Mouse (Mus musculus) neural tube, embryonic 11.5 days (tissue): ENCODE results near the gene Ets1. TPM values are rescaled to one million over a fixed set of nuclear protein-coding genes. Genes with fewer than 3 reads are reported as not detected.

Experiments used
- ATAC-seq: fragments of 200-750 bp; cut with Nextera tagmentation; 2 replicates; pipeline ENCODE4 v1.8.0; 2017; ENCODE audit warnings: moderate number of reproducible peaks, mild to moderate bottlenecking, moderate TSS enrichment, moderate library complexity; ENCODE audit not compliant: insufficient read depth, low FRiP score, low TSS enrichment
- DNase-seq: peaks from one replicate; pipeline ENCODE4 v3.0.0-alpha.2; 2015; ENCODE audit warnings: low spot score
- H3K27ac ChIP-seq: fragments of 300-500 bp; sonication (generic); 2 replicates; pipeline ENCODE4 v1.5.1; 2014; ENCODE audit warnings: low read depth, mild to moderate bottlenecking, low read length
- H3K27me3 ChIP-seq: fragments of 300-500 bp; sonication (generic); 2 replicates; pipeline ENCODE4 v1.6.1; 2014; ENCODE audit warnings: mild to moderate bottlenecking, low read length, mixed read lengths; ENCODE audit not compliant: control insufficient read depth, insufficient read depth
- H3K36me3 ChIP-seq: fragments of 300-500 bp; sonication (generic); 2 replicates; pipeline ENCODE4 v1.6.1; 2014; ENCODE audit warnings: mild to moderate bottlenecking, low read length, moderate library complexity, mixed read lengths; ENCODE audit not compliant: control insufficient read depth, insufficient read depth
- H3K4me1 ChIP-seq: fragments of 300-500 bp; sonication (generic); 2 replicates; pipeline ENCODE4 v1.6.1; 2014; ENCODE audit warnings: low read length, mixed read lengths; ENCODE audit not compliant: control insufficient read depth, insufficient read depth
- H3K4me2 ChIP-seq: fragments of 300-500 bp; sonication (generic); 2 replicates; pipeline ENCODE4 v1.6.1; 2014; ENCODE audit warnings: low read depth, mild to moderate bottlenecking, moderate library complexity
- H3K4me3 ChIP-seq: fragments of 300-500 bp; sonication (generic); 2 replicates; pipeline ENCODE4 v1.5.1; 2014; ENCODE audit warnings: low read depth, low read length
- H3K9ac ChIP-seq: fragments of 300-500 bp; sonication (generic); 2 replicates; pipeline ENCODE4 v1.6.1; 2014; ENCODE audit warnings: mild to moderate bottlenecking, low read length
- H3K9me3 ChIP-seq: fragments of 300-500 bp; sonication (generic); 2 replicates; pipeline ENCODE4 v1.6.1; 2016; ENCODE audit warnings: low read length; ENCODE audit not compliant: control insufficient read depth
- WGBS: fragments of 180-500 bp; shearing (Covaris S2); extraction: QIAGEN DNeasy Blood & Tissue Kit; methylation state at CpG from one replicate; pipeline ENCODE4 v1.1.7; 2014; 5-methylcytosine and 5-hydroxymethylcytosine counted together
- polyA plus RNA-seq: library from polyadenylated mRNA; unstranded; fragments of >200 nt; fragmentation: Nextera tagmentation; extraction: Ambion mirVana; gene quantifications from 2 replicates; pipeline ENCODE4 v1.2.1, GENCODE M21; 2014

Gene Ets1
- polyA plus RNA-seq, 1 experiment from 2014 or later, result 34.4 TPM

DNA sequence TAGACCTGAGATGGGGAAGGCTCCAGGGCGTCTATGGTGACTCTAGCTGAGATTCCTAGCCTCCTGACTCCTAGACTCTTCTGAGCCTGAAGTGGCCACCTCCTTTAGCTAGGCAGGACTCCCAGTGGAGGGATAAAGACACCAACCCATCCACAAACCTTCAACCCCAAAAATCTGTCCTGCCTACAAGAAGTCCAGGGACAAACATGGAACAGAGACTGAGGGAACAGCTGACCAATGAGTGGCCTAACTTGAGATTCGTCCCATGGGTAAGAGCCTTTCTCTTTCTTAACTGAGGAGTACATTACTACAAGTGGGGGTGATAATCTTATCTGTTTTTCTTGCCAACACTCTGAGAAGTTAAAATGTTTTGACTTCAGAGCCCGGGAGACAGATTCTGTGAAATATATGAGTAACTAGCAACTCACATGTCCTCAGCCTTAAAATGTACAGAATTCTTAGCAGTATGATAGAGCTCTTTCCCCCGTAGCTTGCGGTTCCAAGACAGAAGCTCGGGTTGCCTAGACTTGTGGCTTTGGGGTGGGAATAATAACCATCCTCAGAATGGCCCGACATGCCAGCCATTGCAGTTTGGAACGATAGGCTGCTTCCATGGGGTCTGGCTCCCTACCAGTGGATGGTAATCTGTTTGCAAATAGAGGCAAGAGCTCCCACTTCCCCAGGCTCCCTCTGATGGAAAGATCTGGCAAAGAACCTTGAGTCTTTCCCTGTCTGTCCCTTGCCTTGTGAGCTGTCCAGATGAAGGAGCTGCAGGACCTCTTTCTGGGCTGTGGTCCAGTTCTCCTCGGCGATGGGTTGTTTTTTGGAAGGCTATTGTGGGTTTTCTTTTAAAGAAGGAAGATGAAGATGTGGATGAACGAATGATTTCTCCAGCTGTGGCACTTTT, 30.8 kb downstream of the Ets1 start:
- Histone ChIP-seq H3K4me2 (no peak overlapping the region), H3K9me3 (no peaks in the 10 kb centered on the region), H3K27me3 (no peaks in the 10 kb centered on the region), H3K36me3 (no peaks in the 10 kb centered on the region), H3K4me1 (peaks cover 14% of the 10 kb centered on the region), H3K9ac (no peak overlapping the region), H3K4me3 (no peak overlapping the region), H3K27ac (no peak overlapping the region)
- no peak for ATAC-seq
- 82% methylated on average over 11 of the region's 11 CpGs for WGBS
- no peak for DNase-seq

DNA sequence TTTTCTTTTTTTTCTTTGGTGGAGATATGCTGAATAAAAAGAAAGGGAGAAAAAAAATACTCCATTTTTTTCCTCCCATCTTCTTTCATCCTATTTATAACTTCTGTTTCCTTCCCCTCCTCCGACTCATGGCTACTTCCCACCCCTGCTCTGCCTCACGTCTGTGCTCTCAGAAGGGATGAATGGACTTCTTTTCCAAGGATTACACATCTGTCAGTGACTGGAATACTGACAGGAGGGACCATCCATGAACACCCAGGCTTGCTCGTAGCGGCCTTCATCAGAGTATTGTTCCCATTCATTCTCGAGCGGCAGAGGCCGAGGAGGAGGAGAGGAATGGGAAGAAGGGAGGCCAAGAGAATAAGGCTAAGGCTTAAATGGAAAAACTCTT, 31.5 kb downstream of the Ets1 start:
- no peak overlapping the region for H3K4me3 ChIP-seq
- no peak overlapping the region for H3K27ac ChIP-seq
- DNase-seq (no peak), ATAC-seq (no peak)
- H3K4me1 ChIP-seq, result peaks cover 18% of the 10 kb centered on the region
- no peaks in the 10 kb centered on the region for H3K36me3 ChIP-seq
- WGBS, result 44% methylated on average over 7 of the region's 7 CpGs
- no peaks in the 10 kb centered on the region for H3K27me3 ChIP-seq
- no peak overlapping the region for H3K4me2 ChIP-seq
- H3K9me3 ChIP-seq, result no peaks in the 10 kb centered on the region
- H3K9ac ChIP-seq, result no peak overlapping the region

DNA sequence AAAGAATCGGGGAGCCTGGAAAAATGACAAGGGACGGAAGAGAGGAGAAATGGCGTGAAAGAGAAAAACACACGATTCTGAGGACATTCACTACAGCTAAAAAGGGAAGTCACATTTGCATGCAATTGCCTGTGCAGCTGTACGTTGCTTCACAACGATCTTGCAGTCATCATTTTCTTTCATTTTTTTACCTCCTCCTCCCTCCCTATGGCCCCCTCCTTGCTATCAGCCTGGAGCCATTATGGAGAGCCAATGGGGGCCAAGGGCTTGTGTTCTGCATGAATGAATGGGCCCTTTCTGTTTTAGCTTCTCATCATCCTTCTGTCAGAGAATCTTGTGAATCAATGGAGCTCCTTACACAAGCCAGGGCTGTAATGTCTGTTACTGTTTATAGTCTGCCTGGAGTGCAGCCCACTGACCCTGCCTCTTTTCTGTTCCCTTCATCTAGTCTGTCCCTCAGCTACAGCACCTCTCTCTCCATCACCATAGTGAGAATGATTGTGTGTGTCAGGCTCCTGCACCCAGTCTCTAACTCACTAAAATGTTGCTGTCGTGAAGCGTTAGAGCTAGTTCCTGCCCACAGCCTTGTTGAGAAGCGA, 32.2 kb downstream of the Ets1 start:
- H3K4me1 ChIP-seq, result peaks cover 24% of the 10 kb centered on the region
- WGBS, result 56% methylated on average over 9 of the region's 9 CpGs
- no peak overlapping the region for H3K4me2 ChIP-seq
- no peak overlapping the region for H3K9ac ChIP-seq
- DNase-seq, result no peak
- no peak overlapping the region for H3K27ac ChIP-seq
- no peak for ATAC-seq
- H3K4me3 ChIP-seq, result no peak overlapping the region
- H3K27me3 ChIP-seq, result 0 out of 2 replicates have a peak, but pooled peaks cover 5% of the 10 kb centered on the region
- H3K36me3 ChIP-seq, result no peaks in the 10 kb centered on the region
- no peaks in the 10 kb centered on the region for H3K9me3 ChIP-seq

DNA sequence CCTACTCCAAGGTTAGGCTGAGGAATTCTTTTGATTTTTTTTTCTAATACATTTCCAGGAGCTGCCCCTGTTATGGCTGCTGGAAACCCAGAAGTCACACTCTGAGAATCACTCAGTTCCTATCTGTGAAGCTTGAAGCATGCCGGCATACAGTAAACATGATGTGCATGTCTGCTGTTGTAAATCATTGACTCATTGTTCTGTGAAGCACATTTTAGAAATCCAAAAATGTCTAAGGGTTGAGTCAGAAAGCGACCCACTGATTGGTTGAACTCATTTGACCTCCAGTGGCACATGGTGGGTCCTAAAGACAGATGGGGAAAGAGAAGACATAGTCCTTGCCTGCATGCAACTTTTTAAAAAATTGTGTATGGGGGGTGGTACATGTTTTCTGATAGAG, 33.4 kb downstream of the Ets1 start:
- H3K9ac ChIP-seq, result no peak overlapping the region
- peaks cover 10% of the 10 kb centered on the region for H3K27me3 ChIP-seq
- no peaks in the 10 kb centered on the region for H3K9me3 ChIP-seq
- H3K4me3 ChIP-seq, result no peak overlapping the region
- H3K4me1 ChIP-seq, result peaks cover 24% of the 10 kb centered on the region
- no peaks in the 10 kb centered on the region for H3K36me3 ChIP-seq
- H3K27ac ChIP-seq, result no peak overlapping the region
- WGBS, result 71% methylated on average over 2 of the region's 2 CpGs
- ATAC-seq (no peak), DNase-seq (no peak)
- no peak overlapping the region for H3K4me2 ChIP-seq

DNA sequence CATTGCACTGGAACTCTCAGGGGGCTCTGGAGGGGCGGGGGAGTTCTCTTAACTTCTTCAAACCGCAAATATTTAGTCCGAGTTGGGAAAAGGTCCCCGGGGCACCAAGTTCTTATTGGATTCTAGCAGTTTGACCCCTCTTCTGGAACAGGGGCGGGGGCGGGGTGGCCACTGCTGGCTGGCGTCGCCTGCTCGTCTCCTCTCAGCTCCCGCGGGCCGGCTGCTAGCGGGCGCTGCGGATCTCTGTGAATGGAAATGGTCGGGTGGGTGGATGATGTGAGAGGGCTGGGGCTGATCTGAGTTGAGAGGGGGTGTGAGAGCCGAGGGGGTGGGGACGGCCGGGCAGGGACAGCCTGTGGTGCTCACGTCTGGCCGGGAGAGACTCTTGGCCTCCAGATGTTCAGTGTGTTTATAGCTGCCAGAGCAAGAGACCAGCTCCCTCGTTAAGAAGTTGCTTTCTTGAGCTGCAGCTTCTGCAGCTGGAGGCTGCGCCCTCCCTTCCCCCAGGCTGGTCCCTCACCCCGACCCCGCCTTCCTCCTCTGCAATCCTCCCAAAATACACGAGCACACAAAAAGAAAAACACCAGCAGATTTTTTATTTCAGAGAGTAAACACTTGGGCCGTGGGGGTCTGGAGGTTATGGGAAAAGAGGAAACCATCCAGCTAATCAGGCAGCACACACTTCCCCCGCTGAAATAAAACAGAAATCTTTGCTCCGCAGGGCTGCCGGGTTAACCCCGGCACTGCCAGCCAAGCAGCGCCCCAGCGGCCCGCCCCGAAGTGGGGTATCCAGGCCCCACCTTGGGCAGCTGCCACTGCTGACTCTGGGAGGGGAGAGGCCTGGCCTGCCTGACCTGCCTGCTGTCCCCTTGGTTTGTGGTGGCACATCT, 36.2 kb downstream of the Ets1 start:
- Histone ChIP-seq H3K4me2 (peak overlapping the region; percentile 51), H3K36me3 (no peaks in the 10 kb centered on the region), H3K4me1 (peaks cover 37% of the 10 kb centered on the region), H3K27ac (0 out of 2 replicates have a peak overlapping the region, but pooled peaks have one; percentile 24), H3K4me3 (peak overlapping the region; percentile 22), H3K27me3 (peaks cover 19% of the 10 kb centered on the region), H3K9me3 (no peaks in the 10 kb centered on the region), H3K9ac (peak overlapping the region; percentile 16)
- DNase-seq (peak; percentile 74), ATAC-seq (peak; percentile 48)
- WGBS, result 1% methylated on average over 35 of the region's 35 CpGs

DNA sequence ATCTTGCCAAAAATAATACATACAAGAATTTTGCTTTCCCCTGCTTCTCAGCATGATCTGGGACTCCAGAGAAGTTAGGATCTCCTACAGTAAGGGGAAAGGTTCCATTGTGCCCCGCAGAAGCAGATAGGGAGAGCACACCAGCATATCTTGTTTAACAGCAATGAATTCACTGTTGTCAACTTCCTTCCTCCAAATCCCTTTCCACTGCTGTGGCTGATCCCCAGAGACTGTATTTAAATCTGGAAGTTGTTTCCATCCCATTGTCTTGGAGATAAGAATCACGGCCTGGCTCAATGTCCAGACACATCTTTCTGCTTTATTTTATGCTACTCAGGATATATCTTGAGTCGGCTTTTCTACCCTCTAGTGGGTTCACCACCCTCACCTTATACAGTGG, 37.9 kb downstream of the Ets1 start:
- ATAC-seq (no peak), DNase-seq (no peak)
- 89% methylated on average over 3 of the region's 3 CpGs for WGBS

DNA sequence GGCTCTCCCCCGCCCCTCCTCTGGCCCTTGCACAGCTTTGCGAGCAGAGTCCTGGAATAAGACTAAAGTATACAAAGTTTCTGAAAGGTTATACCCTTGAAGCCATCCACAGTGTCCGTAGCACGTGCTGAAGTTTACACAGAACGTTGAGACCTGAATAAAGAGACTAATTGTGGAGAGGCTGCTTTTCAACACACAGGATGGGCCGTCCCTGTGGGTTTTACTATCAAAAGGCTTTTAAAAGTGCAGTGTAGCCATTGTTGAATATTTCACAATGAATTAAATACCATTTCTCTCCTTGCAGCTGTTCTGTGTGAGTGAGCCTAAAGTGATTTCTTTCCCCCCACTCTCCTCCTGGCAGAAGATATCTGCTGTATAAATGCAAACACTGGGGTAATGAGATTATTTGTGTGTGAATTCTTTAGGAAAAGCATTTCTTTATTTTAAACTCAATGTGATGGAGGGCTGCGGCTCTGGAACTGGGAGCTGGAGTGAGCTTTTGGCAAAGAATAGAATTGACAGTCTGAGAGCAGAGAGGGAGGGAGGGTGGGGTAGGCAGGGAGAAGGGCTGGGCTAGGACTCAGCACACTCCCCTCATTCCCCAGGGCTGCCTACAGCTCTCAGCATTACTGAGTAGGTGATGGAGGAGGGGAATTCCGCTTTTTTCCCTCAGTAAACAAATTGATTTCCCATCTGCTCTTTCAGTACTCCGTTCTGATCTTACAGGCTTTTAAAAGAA, 39.8 kb downstream of the Ets1 start:
- peak; percentile 70; the same call in 1 of the 2 replicates for ATAC-seq
- 7% methylated on average over 9 of the region's 9 CpGs for WGBS
- Histone ChIP-seq H3K4me1 (peaks cover 23% of the 10 kb centered on the region), H3K9me3 (no peaks in the 10 kb centered on the region), H3K4me2 (no peak overlapping the region), H3K36me3 (no peaks in the 10 kb centered on the region), H3K27me3 (peaks cover 34% of the 10 kb centered on the region), H3K4me3 (no peak overlapping the region), H3K27ac (no peak overlapping the region), H3K9ac (no peak overlapping the region)
- no peak for DNase-seq

More for the DNA sequence above, 37.9 kb downstream of the Ets1 start:
- Histone ChIP-seq H3K4me1 (peaks cover 23% of the 10 kb centered on the region), H3K4me3 (no peak overlapping the region), H3K27me3 (peaks cover 32% of the 10 kb centered on the region), H3K4me2 (no peak overlapping the region), H3K9me3 (no peaks in the 10 kb centered on the region), H3K27ac (no peak overlapping the region), H3K9ac (no peak overlapping the region), H3K36me3 (no peaks in the 10 kb centered on the region)

DNA sequence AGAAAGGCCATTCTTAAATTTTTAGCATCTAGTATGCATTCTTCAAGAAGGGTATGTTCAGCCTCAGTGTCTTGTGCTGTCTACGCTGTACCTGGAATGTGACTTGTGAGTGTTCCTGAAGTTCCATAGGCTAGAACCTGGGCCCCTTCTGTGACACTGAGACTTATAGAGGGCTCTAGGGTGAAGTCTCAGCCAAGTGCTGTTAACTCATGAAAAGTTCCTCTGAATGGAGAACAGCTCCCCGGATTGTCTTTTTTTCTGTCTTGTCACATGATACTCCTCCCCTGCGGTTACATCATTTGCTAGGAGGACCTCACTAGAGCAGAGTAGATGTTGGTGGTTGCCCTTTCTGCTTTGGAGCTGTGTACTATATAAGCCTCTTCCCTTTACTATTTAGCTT, 40.5 kb downstream of the Ets1 start:
- 6% methylated on average over 3 of the region's 3 CpGs for WGBS
- peaks cover 38% of the 10 kb centered on the region for H3K27me3 ChIP-seq
- H3K27ac ChIP-seq, result no peak overlapping the region
- H3K9ac ChIP-seq, result no peak overlapping the region
- no peaks in the 10 kb centered on the region for H3K9me3 ChIP-seq
- no peak overlapping the region for H3K4me2 ChIP-seq
- no peak overlapping the region for H3K4me3 ChIP-seq
- no peak for DNase-seq
- no peak for ATAC-seq
- H3K36me3 ChIP-seq, result no peaks in the 10 kb centered on the region
- peaks cover 23% of the 10 kb centered on the region for H3K4me1 ChIP-seq
